Mouse (Mus musculus) gastrocnemius, postnatal 14 days (tissue): ENCODE measurements around the gene Bcl7c. TPM values are rescaled to one million over a fixed set of nuclear protein-coding genes. Genes with fewer than 3 reads are reported as not detected.
"Not testable (repeated sequence)": the region's sequence is repeated elsewhere in the genome, so short reads cannot be mapped to it uniquely, and the experiment has no call there.

Experiments used
- DNase-seq: peaks from one replicate; pipeline ENCODE4 v3.0.0; 2021; ENCODE audit warnings: mixed read lengths
- intact Hi-C: fragments of 180-260 bp; cut with DNase I; formaldehyde crosslinking; loops from one replicate; pipeline ENCODE4 v1.15.1; 2025; ENCODE audit warnings: low total_unique reads
- total RNA-seq, 2 experiments: library from RNA; stranded (reverse); gene quantifications; 2 replicates each; pipeline ENCODE4 v1.2.3; 2021

The Bcl7c gene
- total RNA-seq, 2 experiments from 2014 or later, result 44.8 to 65.7 TPM

- intact Hi-C loops, result no loop called here
- no peak for DNase-seq
Measured at GRCm38 (mm10) chr7:127725490-127725889, 16.8 kb upstream of the Bcl7c start.

- intact Hi-C loops, result loop anchor here (5.0 kb wide), 1 partner anchor 33 kb away; no protein-coding TSS in a partner anchor
- DNase-seq, result no peak
Measured at GRCm38 (mm10) chr7:127719258-127719657, 10.5 kb upstream of the Bcl7c start.

DNA sequence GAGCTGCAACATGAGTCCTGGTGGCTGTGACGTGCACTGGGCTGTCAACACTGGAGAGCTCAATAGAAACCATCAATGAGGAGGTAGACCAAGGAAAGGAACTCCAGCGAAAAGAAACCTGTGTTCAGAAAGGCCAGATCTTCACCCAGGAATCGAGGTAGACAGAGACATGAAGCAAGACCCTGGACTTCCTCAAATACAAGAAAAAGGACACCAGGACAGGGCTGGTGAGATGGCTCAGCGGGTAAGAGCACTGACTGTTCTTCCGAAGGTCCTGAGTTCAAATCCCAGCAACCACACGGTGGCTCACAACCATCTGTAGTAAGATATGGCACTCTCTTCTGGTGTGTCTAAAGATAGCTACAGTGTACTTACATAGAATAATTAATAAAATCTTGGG lies 9.6 kb upstream of the Bcl7c start:
- intact Hi-C loops, result loop anchor here (5.0 kb wide), 1 partner anchor 34 kb away; no protein-coding TSS in a partner anchor
- DNase-seq, result no peak

DNA sequence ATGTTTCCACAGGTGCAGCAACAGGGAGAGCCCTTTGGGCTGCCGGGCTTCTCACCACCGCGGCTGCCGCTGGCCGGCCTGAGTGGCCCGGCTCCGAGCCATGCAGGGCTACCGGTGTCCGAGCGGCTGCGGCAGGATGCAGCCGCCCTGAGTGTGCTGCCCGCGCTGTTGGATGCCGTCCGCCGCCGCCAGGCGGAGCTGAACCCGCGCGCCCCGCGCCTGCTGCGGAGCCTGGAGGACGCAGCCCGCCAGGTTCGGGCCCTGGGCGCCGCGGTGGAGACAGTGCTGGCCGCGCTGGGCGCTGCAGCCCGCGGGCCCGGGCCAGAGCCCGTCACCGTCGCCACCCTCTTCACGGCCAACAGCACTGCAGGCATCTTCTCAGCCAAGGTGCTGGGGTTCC lies 8.3 kb upstream of the Bcl7c start:
- intact Hi-C loops, result loop anchor here (5.0 kb wide), 1 partner anchor 35 kb away; no protein-coding TSS in a partner anchor
- DNase-seq, result peak; percentile 80

DNA sequence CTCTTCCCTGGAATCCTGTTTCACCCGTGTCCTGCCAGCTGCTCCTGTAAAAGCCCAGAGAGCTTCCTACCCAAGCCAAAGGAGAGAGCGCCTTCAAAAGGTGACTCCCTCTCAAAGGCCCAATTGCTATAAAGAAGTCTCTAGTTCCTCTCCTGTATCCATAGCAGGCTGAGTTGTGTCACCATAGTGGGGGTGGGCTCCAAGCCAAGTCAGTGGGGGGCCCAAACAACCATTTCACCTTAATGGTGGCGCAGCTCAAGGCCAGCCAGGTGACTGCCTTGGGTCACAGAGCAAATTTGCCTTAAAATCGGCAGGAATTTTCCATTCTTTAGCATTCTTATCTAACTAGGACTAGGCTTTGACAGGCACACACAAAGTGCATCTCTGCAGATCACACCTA lies 6.1 kb upstream of the Bcl7c start:
- DNase-seq, result no peak
- intact Hi-C loops, result loop anchor here (5.0 kb wide), 1 partner anchor 37 kb away; no protein-coding TSS in a partner anchor

DNA sequence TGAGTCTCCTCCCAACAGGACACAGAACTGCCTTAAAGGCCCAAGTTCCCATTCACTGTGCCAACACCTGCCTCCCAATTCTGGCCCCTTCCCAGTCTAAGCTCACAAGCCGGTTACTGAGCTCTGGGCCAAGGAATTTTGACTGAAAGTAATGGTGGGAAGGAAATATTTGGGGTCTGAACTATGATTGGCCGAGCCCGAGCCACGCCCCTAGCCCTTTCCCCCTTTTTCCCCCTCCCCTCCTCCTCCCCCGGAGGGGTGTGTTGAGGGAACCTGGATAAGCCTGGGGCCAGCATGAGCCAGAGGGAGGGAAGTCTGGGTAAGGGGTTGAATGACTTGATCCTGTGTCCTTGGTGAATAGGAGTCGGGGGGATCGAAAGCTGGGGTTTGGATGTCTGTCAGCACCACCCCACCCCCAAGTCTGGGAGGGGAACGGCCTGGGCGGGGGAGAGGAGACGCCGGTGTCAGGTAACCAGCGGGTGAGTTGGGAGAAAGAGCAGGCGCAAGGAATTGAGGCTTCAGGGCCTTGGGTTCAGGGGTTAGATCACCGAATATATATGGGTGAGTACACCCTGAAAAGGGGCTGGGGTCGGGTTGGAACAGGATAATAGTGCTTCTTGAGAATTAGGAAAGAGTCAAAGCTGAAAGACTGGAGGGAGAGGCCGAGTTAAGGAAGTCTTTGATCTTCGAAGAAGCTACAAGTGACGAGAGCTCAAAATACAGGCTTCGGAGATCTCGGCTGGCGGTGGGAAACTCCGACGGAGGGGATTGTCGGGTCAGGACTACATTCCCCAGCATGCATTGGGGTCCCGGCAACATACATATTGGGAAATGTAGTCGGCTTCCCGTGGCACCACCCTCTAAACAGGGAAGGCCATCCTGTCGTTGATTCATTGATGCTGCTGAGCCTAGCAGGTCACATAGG lies 4.0 kb upstream of the Bcl7c start, which contains the start of gene Ctf1:
TSS of gene Ctf1 (plus strand) at position 276 of the 925 bp plus-strand sequence.
- peak; percentile 86 for DNase-seq
- intact Hi-C loops, result no loop called here

DNA sequence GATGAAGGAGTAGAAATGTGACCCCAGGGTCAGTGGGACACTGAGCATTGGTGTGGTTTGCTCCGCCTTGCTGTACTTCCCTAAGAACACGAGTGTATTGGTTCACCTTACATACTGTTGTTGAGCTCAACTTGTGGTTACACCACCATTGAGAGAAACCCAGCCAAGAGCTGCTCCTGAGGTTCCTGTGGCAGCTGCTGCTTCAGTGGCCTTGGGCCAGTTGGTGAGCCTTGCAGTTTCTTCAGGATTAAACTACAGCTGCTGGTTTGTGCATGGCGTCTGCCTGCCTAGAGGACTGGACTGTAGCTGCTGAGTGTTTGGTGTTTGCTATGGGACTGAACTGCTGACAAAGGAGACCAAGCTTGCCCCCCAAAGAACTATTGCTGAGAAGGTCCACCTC lies 2.7 kb upstream of the Bcl7c start:
- DNase-seq, result peak; percentile 61
- intact Hi-C loops, result no loop called here

GRCm38 (mm10) chr7:127711031-127711430 lies 2.3 kb upstream of the Bcl7c start:
- intact Hi-C loops, result no loop called here
- no peak for DNase-seq

DNA sequence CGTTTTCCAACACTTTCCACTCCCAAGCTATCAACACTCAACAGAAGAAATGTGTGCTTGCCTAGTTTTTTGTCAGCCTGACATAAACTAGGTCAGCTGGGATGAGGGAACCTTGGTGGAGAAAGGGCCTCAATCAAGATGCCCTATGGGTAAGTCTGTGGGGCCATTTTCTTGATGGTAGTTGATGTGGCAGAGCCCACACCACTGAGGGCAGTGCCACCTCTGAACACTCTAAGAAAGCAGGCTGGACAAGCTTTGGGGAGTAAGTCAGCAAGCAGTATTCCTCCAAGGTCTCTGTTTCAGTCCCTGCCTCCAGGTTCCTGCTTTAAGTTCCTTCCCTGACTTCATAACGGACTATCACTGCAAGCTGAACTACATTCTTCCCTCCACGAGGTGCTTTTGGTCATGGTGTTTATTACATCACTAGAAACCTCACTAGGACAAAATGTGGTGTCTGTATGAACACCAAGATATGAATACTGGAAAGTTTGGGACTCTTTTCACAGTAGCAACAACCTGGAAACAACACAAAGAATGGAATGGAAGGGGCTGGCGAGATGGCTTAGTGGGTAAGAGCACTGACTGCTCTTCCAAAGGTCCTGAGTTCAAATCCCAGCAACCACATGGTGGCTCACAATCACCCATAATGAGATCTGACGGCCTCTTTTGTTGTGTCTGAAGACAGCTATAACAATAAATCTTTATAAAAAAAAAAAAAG lies 687 bp upstream of the Bcl7c start:
- no peak for DNase-seq
- intact Hi-C loops, result no loop called here

GRCm38 (mm10) chr7:127707957-127708206 lies 851 bp downstream of the Bcl7c start:
- intact Hi-C loops, result loop anchor here (2.0 kb wide), 1 partner anchor 33 kb away; no protein-coding TSS in a partner anchor
- DNase-seq, result no peak

DNA sequence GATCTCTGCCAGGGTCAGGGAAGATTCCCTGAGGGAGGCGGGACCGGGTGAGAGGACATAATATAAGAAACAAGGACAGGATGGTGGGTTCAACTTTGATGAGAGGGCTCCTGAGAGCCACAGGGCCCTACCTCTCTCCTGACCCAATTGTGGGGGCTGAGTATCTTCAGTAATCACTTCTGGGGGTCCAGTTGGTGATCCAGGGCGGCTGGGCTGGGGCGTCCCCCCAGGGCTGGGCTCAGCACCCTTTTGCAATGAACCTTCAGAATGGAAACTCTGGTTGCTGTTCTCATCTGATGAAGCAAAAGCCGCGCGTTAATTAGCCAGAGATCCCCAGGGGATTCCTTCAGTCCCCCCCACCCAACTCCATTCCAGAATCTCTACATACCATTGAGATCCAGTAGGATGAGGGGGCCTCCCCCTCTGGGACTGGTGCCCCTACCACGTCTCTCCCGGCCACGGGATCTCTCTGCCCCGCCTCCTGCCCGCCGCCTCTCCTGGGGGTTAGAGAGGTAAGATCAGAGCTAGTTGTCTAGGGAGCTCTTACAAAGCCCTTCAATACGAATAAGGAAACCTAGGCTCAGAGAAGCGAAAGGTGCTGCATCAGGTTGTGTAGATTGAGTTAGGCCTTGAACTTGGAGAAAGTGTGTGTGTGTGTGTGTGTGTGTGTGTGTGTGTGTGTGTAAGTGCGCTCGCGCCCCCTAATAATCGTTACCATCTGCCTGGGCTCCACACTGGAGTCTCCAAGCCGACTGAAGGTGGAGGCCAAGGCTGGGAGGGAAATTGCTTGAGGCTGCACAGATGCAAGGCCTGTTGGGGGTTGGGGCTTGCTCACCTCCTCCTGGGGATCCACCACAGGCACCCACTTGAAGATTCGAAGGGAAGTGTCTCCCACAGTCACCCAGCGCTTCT lies 1.4 kb downstream of the Bcl7c start:
- DNase-seq, result peak; percentile 29
- intact Hi-C loops, result loop anchor here (2.0 kb wide), 1 partner anchor 32 kb away; no protein-coding TSS in a partner anchor

- no peak for DNase-seq
- intact Hi-C loops, result loop anchor here (2.0 kb wide), 1 partner anchor 31 kb away; no protein-coding TSS in a partner anchor
Measured at GRCm38 (mm10) chr7:127705706-127706105, 3.0 kb downstream of the Bcl7c start.

DNA sequence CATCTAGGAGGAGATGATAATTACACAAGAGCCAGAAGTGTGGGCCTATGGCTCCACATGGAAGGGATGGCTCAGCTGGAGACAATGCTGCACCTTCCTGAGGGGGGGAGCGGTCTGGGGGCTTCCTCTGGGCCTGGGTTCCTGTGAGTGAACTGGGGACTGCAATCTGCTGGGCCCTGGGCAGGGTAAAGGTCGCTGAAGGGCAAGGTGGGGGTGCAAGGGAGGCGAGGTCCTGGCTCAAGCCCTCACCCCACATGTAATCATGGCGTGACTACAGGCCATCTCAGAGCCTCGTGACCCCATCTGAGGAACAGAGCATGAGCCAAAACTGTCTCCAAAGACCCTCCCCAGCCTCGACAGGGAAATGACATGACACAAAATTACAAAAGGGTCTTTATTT lies 4.1 kb downstream of the Bcl7c start:
- DNase-seq, result no peak
- intact Hi-C loops, result no loop called here

- intact Hi-C loops, result no loop called here
- DNase-seq, result no peak
Measured at GRCm38 (mm10) chr7:127703561-127704178, 5.1 kb downstream of the Bcl7c start.

DNA sequence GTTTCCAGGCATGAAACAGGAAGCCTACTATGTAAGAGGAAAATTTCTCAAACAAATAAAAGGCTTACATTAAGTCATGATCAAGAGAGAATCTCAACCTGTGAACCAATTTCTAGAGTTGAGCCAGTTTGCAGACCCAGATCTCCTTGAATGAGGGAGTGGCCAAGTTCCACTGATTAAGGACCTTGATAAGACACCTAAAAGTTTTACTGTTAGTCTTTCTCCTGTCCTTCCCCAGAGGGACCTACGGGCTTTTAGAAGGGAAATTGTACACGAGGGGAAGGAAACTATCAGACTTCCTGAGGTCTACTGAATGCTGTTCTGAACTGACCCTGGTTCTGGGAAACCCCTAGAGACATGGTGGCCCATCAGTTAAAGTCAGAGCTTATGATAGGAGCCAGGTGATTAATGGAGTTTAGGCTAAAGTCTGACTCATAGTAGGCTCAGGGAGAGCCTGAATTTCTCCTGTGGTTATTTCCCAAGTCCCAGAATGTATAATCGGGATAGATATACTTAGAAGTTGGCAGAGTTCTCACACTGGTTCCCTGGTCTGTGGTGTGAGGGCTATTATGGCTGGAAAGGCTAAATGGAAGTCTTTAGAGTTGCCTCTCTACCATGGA lies 7.9 kb downstream of the Bcl7c start:
- DNase-seq, result no peak
- intact Hi-C loops, result no loop called here

DNA sequence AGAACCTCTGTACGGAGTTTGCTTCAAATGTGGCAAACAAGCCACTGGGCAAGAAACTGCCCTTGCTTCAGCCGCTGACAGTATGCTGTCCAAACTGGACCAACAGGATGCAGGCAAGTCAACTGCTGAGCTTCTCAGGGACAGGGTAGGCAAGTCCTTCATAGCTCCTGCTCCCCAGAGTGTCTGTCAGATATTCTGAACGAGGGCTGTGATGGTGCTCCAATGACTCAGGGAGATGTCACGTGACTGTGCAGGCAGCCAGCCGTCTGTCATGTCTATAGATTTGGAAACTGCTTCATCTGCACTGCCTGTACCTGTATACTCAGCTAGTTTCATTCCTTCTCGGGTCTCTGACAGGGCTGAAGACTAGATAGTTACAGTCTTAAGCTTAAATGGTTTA lies 9.7 kb downstream of the Bcl7c start:
- intact Hi-C loops, result no loop called here
- no peak for DNase-seq

GRCm38 (mm10) chr7:127693730-127694129 lies 15.0 kb downstream of the Bcl7c start:
- DNase-seq, intact Hi-C loops: not testable (repeated sequence)

DNA sequence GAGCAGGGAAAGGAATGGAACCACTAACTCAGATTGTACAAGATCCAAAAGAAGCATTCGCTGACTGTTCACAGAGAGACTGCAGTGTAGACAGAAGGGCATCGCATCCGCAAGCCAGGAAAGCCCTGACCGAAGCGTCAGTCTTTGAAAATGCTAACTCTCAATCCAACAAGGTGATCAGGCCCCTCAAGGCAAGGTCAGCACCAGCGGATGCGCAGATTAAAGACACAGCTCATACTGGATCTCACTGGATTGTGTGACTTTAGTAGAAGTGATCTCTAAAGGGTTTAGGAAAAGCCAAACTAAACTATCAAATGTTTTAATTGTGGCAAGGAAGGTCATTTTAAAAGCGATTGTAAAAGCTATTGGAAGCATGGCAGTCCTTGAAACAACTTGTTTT lies 15.4 kb downstream of the Bcl7c start:
- intact Hi-C loops, result no loop called here

More for the DNA sequence above, 15.4 kb downstream of the Bcl7c start:
- no peak for DNase-seq
